Mouse (Mus musculus) heart, embryonic 13.5 days (tissue): Measurements from ENCODE around the gene Anks1b. TPM values are rescaled to one million over a fixed set of nuclear protein-coding genes. Genes with fewer than 3 reads are reported as not detected.
"Not testable (repeated sequence)": the region's sequence is repeated elsewhere in the genome, so short reads cannot be mapped to it uniquely, and the experiment has no call there.

Source experiments
- ATAC-seq: fragments of 200-750 bp; cut with Nextera tagmentation; 2 replicates; pipeline ENCODE4 v1.8.0; 2017; ENCODE audit warnings: moderate TSS enrichment; ENCODE audit not compliant: insufficient number of reproducible peaks, low FRiP score, low TSS enrichment; ENCODE audit errors: extremely low read depth
- H3K27ac ChIP-seq: fragments of 300-500 bp; sonication (generic); replicated peaks from 2 replicates; pipeline ENCODE4 v1.5.1; 2015; ENCODE audit warnings: moderate library complexity, mild to moderate bottlenecking, inconsistent platforms
- H3K27me3 ChIP-seq: fragments of 300-500 bp; sonication (generic); replicated peaks from 2 replicates; pipeline ENCODE4 v1.6.1; 2015; ENCODE audit warnings: mild to moderate bottlenecking, inconsistent platforms
- H3K36me3 ChIP-seq: fragments of 300-500 bp; sonication (generic); 2 replicates; pipeline ENCODE4 v1.6.1; 2015; ENCODE audit warnings: mild to moderate bottlenecking, inconsistent platforms
- H3K4me1 ChIP-seq: fragments of 300-500 bp; sonication (generic); 2 replicates; pipeline ENCODE4 v1.6.1; 2015; ENCODE audit warnings: inconsistent platforms
- H3K4me2 ChIP-seq: fragments of 300-500 bp; sonication (generic); 2 replicates; pipeline ENCODE4 v1.6.1; 2015; ENCODE audit warnings: inconsistent platforms, mild to moderate bottlenecking, moderate library complexity
- H3K4me3 ChIP-seq: fragments of 300-500 bp; sonication (generic); 2 replicates; pipeline ENCODE4 v1.5.1; 2015; ENCODE audit warnings: moderate library complexity, mild to moderate bottlenecking, inconsistent platforms
- H3K9ac ChIP-seq: fragments of 300-500 bp; sonication (generic); 2 replicates; pipeline ENCODE4 v1.6.1; 2015; ENCODE audit warnings: inconsistent platforms, mild to moderate bottlenecking, moderate library complexity
- H3K9me3 ChIP-seq: fragments of 300-500 bp; sonication (generic); 2 replicates; pipeline ENCODE4 v1.6.1; 2016; ENCODE audit warnings: inconsistent platforms
- WGBS: fragments of 180-500 bp; shearing (Covaris S2); methylation state at CpG from one replicate; pipeline ENCODE4 v1.1.7; 2015; ENCODE audit warnings: mixed read lengths; 5-methylcytosine and 5-hydroxymethylcytosine counted together
- polyA plus RNA-seq: library from polyadenylated mRNA; unstranded; fragments of >200 nt; fragmentation: Nextera tagmentation; extraction: Ambion mirVana; gene quantifications from 2 replicates; pipeline ENCODE4 v1.2.1, GENCODE M21; 2015

The Anks1b gene
- polyA plus RNA-seq, 1 experiment from 2014 or later: 0.64 TPM

GRCm38 (mm10) chr10:90627532-90627931 is 754.2 kb downstream of the Anks1b start:
- no peaks in the 10 kb centered on the region for H3K4me1 ChIP-seq
- no peaks in the 10 kb centered on the region for H3K9me3 ChIP-seq
- H3K4me2 ChIP-seq: no peak overlapping the region
- no peaks in the 10 kb centered on the region for H3K27me3 ChIP-seq
- H3K27ac ChIP-seq: no peak overlapping the region
- no peak overlapping the region for H3K4me3 ChIP-seq
- 71% methylated on average over 5 of the region's 5 CpGs for WGBS
- no peak for ATAC-seq
- no peaks in the 10 kb centered on the region for H3K36me3 ChIP-seq
- no peak overlapping the region for H3K9ac ChIP-seq

- H3K4me1 ChIP-seq: no peaks in the 10 kb centered on the region
- H3K27ac ChIP-seq: no peak overlapping the region
- no peak overlapping the region for H3K4me2 ChIP-seq
- no peak overlapping the region for H3K9ac ChIP-seq
- no peaks in the 10 kb centered on the region for H3K27me3 ChIP-seq
- H3K36me3 ChIP-seq: no peaks in the 10 kb centered on the region
- no peak overlapping the region for H3K4me3 ChIP-seq
- ATAC-seq: no peak
- WGBS: 71% methylated on average over 7 of the region's 7 CpGs
- peaks cover 4% of the 10 kb centered on the region; the same call in 1 of the 2 replicates for H3K9me3 ChIP-seq
These were observed 756.9 kb downstream of the Anks1b start for GRCm38 (mm10) chr10:90630099-90630698.

- H3K4me1 ChIP-seq, H3K9me3 ChIP-seq, H3K9ac ChIP-seq, ATAC-seq, H3K27ac ChIP-seq, H3K4me3 ChIP-seq, H3K4me2 ChIP-seq, H3K27me3 ChIP-seq, H3K36me3 ChIP-seq: not testable (repeated sequence)
- WGBS: 64% methylated on average over 3 of the region's 3 CpGs
These were observed 757.5 kb downstream of the Anks1b start for GRCm38 (mm10) chr10:90630794-90631193.

GRCm38 (mm10) chr10:90637352-90637751 is 764.0 kb downstream of the Anks1b start:
- H3K9me3 ChIP-seq: peaks cover 4% of the 10 kb centered on the region; the same call in 1 of the 2 replicates
- no peak overlapping the region for H3K4me2 ChIP-seq
- H3K36me3 ChIP-seq: no peaks in the 10 kb centered on the region
- H3K9ac ChIP-seq: no peak overlapping the region
- no peak for ATAC-seq
- WGBS: 79% methylated on average over 4 of the region's 4 CpGs
- H3K4me1 ChIP-seq: no peaks in the 10 kb centered on the region
- no peaks in the 10 kb centered on the region for H3K27me3 ChIP-seq
- no peak overlapping the region for H3K27ac ChIP-seq
- no peak overlapping the region for H3K4me3 ChIP-seq

GRCm38 (mm10) chr10:90649681-90650080 is 776.4 kb downstream of the Anks1b start:
- H3K27ac ChIP-seq: no peak overlapping the region
- H3K27me3 ChIP-seq: no peaks in the 10 kb centered on the region
- H3K4me3 ChIP-seq: no peak overlapping the region
- H3K36me3 ChIP-seq: no peaks in the 10 kb centered on the region
- ATAC-seq: no peak
- WGBS: 52% methylated on average over 2 of the region's 2 CpGs
- no peaks in the 10 kb centered on the region for H3K9me3 ChIP-seq
- H3K4me1 ChIP-seq: no peaks in the 10 kb centered on the region
- H3K9ac ChIP-seq: no peak overlapping the region
- no peak overlapping the region for H3K4me2 ChIP-seq

GRCm38 (mm10) chr10:90657416-90658120 is 784.3 kb downstream of the Anks1b start:
- no peaks in the 10 kb centered on the region for H3K9me3 ChIP-seq
- no peak for ATAC-seq
- H3K9ac ChIP-seq: no peak overlapping the region
- H3K36me3 ChIP-seq: no peaks in the 10 kb centered on the region
- H3K4me1 ChIP-seq: peaks cover 13% of the 10 kb centered on the region
- H3K27me3 ChIP-seq: no peaks in the 10 kb centered on the region
- H3K4me2 ChIP-seq: no peak overlapping the region
- no peak overlapping the region for H3K27ac ChIP-seq
- H3K4me3 ChIP-seq: no peak overlapping the region
- 65% methylated on average over 7 of the region's 7 CpGs for WGBS

- Histone ChIP-seq H3K27ac (no peak overlapping the region), H3K4me3 (no peak overlapping the region), H3K4me2 (no peak overlapping the region), H3K27me3 (no peaks in the 10 kb centered on the region), H3K36me3 (no peaks in the 10 kb centered on the region), H3K9me3 (no peaks in the 10 kb centered on the region), H3K9ac (no peak overlapping the region), H3K4me1 (no peaks in the 10 kb centered on the region)
- WGBS: 79% methylated on average over 2 of the region's 2 CpGs
- ATAC-seq: no peak
These were observed 793.4 kb downstream of the Anks1b start for GRCm38 (mm10) chr10:90666746-90667145.

- no peak overlapping the region for H3K4me2 ChIP-seq
- H3K27ac ChIP-seq: no peak overlapping the region
- H3K9me3 ChIP-seq: no peaks in the 10 kb centered on the region
- H3K36me3 ChIP-seq: no peaks in the 10 kb centered on the region
- ATAC-seq: no peak
- no peak overlapping the region for H3K4me3 ChIP-seq
- no peaks in the 10 kb centered on the region for H3K4me1 ChIP-seq
- no peak overlapping the region for H3K9ac ChIP-seq
- WGBS: 86% methylated on average over 3 of the region's 3 CpGs
- H3K27me3 ChIP-seq: no peaks in the 10 kb centered on the region
These were observed 797.0 kb downstream of the Anks1b start for GRCm38 (mm10) chr10:90670291-90670690.

- H3K4me2 ChIP-seq: no peak overlapping the region
- ATAC-seq: no peak
- WGBS: 73% methylated on average over 3 of the region's 3 CpGs
These were observed 798.8 kb downstream of the Anks1b start for GRCm38 (mm10) chr10:90672135-90672534.

GRCm38 (mm10) chr10:90674362-90674761 is 801.1 kb downstream of the Anks1b start:
- Histone ChIP-seq H3K27me3 (no peaks in the 10 kb centered on the region), H3K4me1 (no peaks in the 10 kb centered on the region), H3K4me2 (no peak overlapping the region), H3K9me3 (no peaks in the 10 kb centered on the region), H3K9ac (no peak overlapping the region), H3K36me3 (no peaks in the 10 kb centered on the region), H3K27ac (no peak overlapping the region), H3K4me3 (no peak overlapping the region)
- 71% methylated on average over 10 of the region's 10 CpGs for WGBS
- ATAC-seq: no peak

More at GRCm38 (mm10) chr10:90672135-90672534, 798.8 kb downstream of the Anks1b start:
- Histone ChIP-seq H3K9ac (no peak overlapping the region), H3K4me3 (no peak overlapping the region), H3K36me3 (no peaks in the 10 kb centered on the region), H3K4me1 (no peaks in the 10 kb centered on the region), H3K27ac (no peak overlapping the region), H3K9me3 (no peaks in the 10 kb centered on the region), H3K27me3 (no peaks in the 10 kb centered on the region)

GRCm38 (mm10) chr10:90677421-90677820 is 804.1 kb downstream of the Anks1b start:
- 78% methylated on average over 3 of the region's 3 CpGs for WGBS
- no peak overlapping the region for H3K27ac ChIP-seq
- H3K4me3 ChIP-seq: no peak overlapping the region
- no peaks in the 10 kb centered on the region for H3K4me1 ChIP-seq
- no peak overlapping the region for H3K4me2 ChIP-seq
- no peaks in the 10 kb centered on the region for H3K9me3 ChIP-seq
- H3K36me3 ChIP-seq: no peaks in the 10 kb centered on the region
- H3K27me3 ChIP-seq: no peaks in the 10 kb centered on the region
- H3K9ac ChIP-seq: no peak overlapping the region
- no peak for ATAC-seq
